Mouse (Mus musculus) liver, embryonic 14.5 days (tissue): ENCODE measurements around the gene Mettl5. TPM values are rescaled to one million over a fixed set of nuclear protein-coding genes. Genes with fewer than 3 reads are reported as not detected.

ENCODE experiments used
- ATAC-seq: fragments of 200-750 bp; cut with Nextera tagmentation; 2 replicates; pipeline ENCODE4 v1.8.0; 2017; ENCODE audit warnings: moderate number of reproducible peaks, mild to moderate bottlenecking, moderate library complexity; ENCODE audit not compliant: insufficient read depth
- DNase-seq, 3 experiments: peaks; one replicate each; pipeline ENCODE4 v3.0.0-alpha.2; 2012 to 2013; ENCODE audit warnings: low read depth in 3 of 3, low spot score in 3 of 3
- H3K27ac ChIP-seq: fragments of 300-500 bp; sonication (generic); 2 replicates; pipeline ENCODE4 v1.5.1; 2014; ENCODE audit warnings: moderate library complexity, mild to moderate bottlenecking, control low read depth, inconsistent platforms
- H3K27me3 ChIP-seq: fragments of 300-500 bp; sonication (generic); 2 replicates; pipeline ENCODE4 v1.6.1; 2014; ENCODE audit warnings: mild to moderate bottlenecking, low read length, moderate library complexity; ENCODE audit not compliant: control insufficient read depth, insufficient read depth
- H3K36me3 ChIP-seq: fragments of 300-500 bp; sonication (generic); replicated peaks from 2 replicates; pipeline ENCODE4 v1.6.1; 2014; ENCODE audit warnings: low read depth; ENCODE audit not compliant: control insufficient read depth, insufficient read depth
- H3K4me1 ChIP-seq, 2 experiments: fragments of 200-500 bp in 1 of 2; fragments of 300-500 bp in 1 of 2; sonication (generic) in 1 of 2; replicated peaks; 2 replicates each; pipeline ENCODE4 v1.6.1; 2012 to 2014; ENCODE audit warnings: antibody characterized with exemption in 1 of 2, inconsistent platforms in 1 of 2, low read length in 1 of 2; ENCODE audit not compliant: control insufficient read depth in 2 of 2, insufficient read depth in 2 of 2
- H3K4me2 ChIP-seq: fragments of 300-500 bp; sonication (generic); 2 replicates; pipeline ENCODE4 v1.6.1; 2014; ENCODE audit warnings: low read depth, mild to moderate bottlenecking, control low read depth, moderate library complexity
- H3K4me3 ChIP-seq, 2 experiments: fragments of 200-500 bp in 1 of 2; fragments of 300-500 bp in 1 of 2; sonication (generic) in 1 of 2; 2 replicates each; pipeline ENCODE4 v1.5.1; 2012 to 2014; ENCODE audit warnings: low read depth in 2 of 2, low read length in 2 of 2, mild to moderate bottlenecking in 2 of 2, control low read depth in 1 of 2, inconsistent platforms in 1 of 2, moderate library complexity in 1 of 2; ENCODE audit not compliant: insufficient read depth in 1 of 2
- H3K9ac ChIP-seq: fragments of 300-500 bp; sonication (generic); replicated peaks from 2 replicates; pipeline ENCODE4 v1.6.1; 2014; ENCODE audit warnings: mild to moderate bottlenecking, control low read depth, moderate library complexity
- H3K9me3 ChIP-seq: fragments of 300-500 bp; sonication (generic); 2 replicates; pipeline ENCODE4 v1.6.1; 2016; ENCODE audit warnings: low read length, mixed read lengths; ENCODE audit not compliant: control insufficient read depth
- CTCF ChIP-seq: IDR thresholded peaks from 2 replicates; pipeline ENCODE4 v1.5.1; 2016; ENCODE audit warnings: antibody characterized with exemption, low read depth, control low read depth
- EP300 ChIP-seq: IDR thresholded peaks from 2 replicates; pipeline ENCODE4 v1.6.1; 2016; ENCODE audit warnings: antibody characterized with exemption, low read depth
- WGBS: fragments of 180-500 bp; shearing (Covaris S2); extraction: QIAGEN DNeasy Blood & Tissue Kit; methylation state at CpG from one replicate; pipeline ENCODE4 v1.1.7; 2014; ENCODE audit not compliant: insufficient replicate concordance; 5-methylcytosine and 5-hydroxymethylcytosine counted together
- polyA plus RNA-seq, 2 experiments: library from polyadenylated mRNA; depleted of rRNA in 1 of 2; stranded (reverse) in 1 of 2; unstranded in 1 of 2; fragments of >200 nt; fragmentation: Nextera tagmentation in 1 of 2; extraction: Ambion mirVana in 1 of 2; gene quantifications; 2 replicates each; pipeline versions ENCODE4 v1.2.1 to v1.2.3; 2012 to 2014

The Mettl5 gene
- polyA plus RNA-seq, 2 experiments: 9.4 to 35.4 TPM

- DNase-seq (no peak), ATAC-seq (peak; percentile 42)
- Histone ChIP-seq H3K36me3 (peaks cover 13% of the 10 kb centered on the region), H3K4me2 (peak overlapping the region; percentile 76), H3K4me3 (peak overlapping the region; percentile 75 to 89), H3K9ac (peak overlapping the region; percentile 83), H3K9me3 (no peaks in the 10 kb centered on the region), H3K4me1 (peaks cover 22 to 38% of the 10 kb centered on the region in 2 experiments), H3K27me3 (no peaks in the 10 kb centered on the region), H3K27ac (peak overlapping the region; percentile 67)
- no peak for TF ChIP-seq EP300
- 0 out of 2 replicates have a peak, but pooled peaks have one; percentile 7 for TF ChIP-seq CTCF
- under 1% methylated on average over 56 of the region's 80 CpGs for WGBS
Observed at GRCm38 (mm10) chr2:69822361-69823128, 62.9 kb downstream of the Mettl5 start.

GRCm38 (mm10) chr2:69821711-69822110 lies 63.7 kb downstream of the Mettl5 start, which contains the start of gene Klhl23:
TSS of gene Klhl23 (plus strand) at chr2:69821944.
- Histone ChIP-seq H3K36me3 (peaks cover 13% of the 10 kb centered on the region), H3K9ac (peak within 1 kb of the TSS; percentile 83), H3K9me3 (no peaks in the 10 kb centered on the region), H3K27me3 (no peaks in the 10 kb centered on the region), H3K27ac (peak within 1 kb of the TSS; percentile 67), H3K4me3 (peak within 1 kb of the TSS; percentile 75 to 89), H3K4me1 (peaks cover 23 to 40% of the 10 kb centered on the region in 2 experiments), H3K4me2 (peak within 1 kb of the TSS; percentile 76)
- DNase-seq: no peak
- WGBS: 3% methylated on average over 8 of the region's 8 CpGs
- no peak for TF ChIP-seq CTCF
- peak; percentile 12; the same call in 1 of the 2 replicates for TF ChIP-seq EP300
- ATAC-seq: peak; percentile 41; the same call in 1 of the 2 replicates

Other genes starting within 250 kb of the Mettl5 start
- 1.6 and 1.8 TPM in 2 replicates for gene Bbs5, start 238.4 kb downstream of the Mettl5 start, polyA plus RNA-seq (2012; rRNA removed)
- gene Bbs5, start 238.4 kb downstream of the Mettl5 start, polyA plus RNA-seq (2014; fragmentation: Nextera tagmentation; extraction: Ambion mirVana): 3.2 and 3.4 TPM in 2 replicates
- 0.02 and 0.04 TPM in 2 replicates for gene Klhl41, start 215.5 kb downstream of the Mettl5 start, polyA plus RNA-seq (2012; rRNA removed)
- not detected in 2 replicates for gene Klhl41, start 215.5 kb downstream of the Mettl5 start, polyA plus RNA-seq (2014; fragmentation: Nextera tagmentation; extraction: Ambion mirVana)
- 2.1 and 3.2 TPM in 2 replicates for gene Fastkd1, start 172.1 kb downstream of the Mettl5 start, polyA plus RNA-seq (2012; rRNA removed)
- gene Fastkd1, start 172.1 kb downstream of the Mettl5 start, polyA plus RNA-seq (2014; fragmentation: Nextera tagmentation; extraction: Ambion mirVana): 3.5 and 4.6 TPM in 2 replicates
- 5.5 and 10.0 TPM in 2 replicates for gene Ppig, start 163.1 kb downstream of the Mettl5 start, polyA plus RNA-seq (2012; rRNA removed)
- gene Ppig, start 163.1 kb downstream of the Mettl5 start, polyA plus RNA-seq (2014; fragmentation: Nextera tagmentation; extraction: Ambion mirVana): 58.7 and 60.2 TPM in 2 replicates
- gene Ccdc173, start 96.0 kb downstream of the Mettl5 start, polyA plus RNA-seq (2012; rRNA removed): 0.06 and 0.18 TPM in 2 replicates
- 0.14 and 0.25 TPM in 2 replicates for gene Ccdc173, start 96.0 kb downstream of the Mettl5 start, polyA plus RNA-seq (2014; fragmentation: Nextera tagmentation; extraction: Ambion mirVana)
- 2.6 and 9.2 TPM in 2 replicates for gene Phospho2, start 96.0 kb downstream of the Mettl5 start, polyA plus RNA-seq (2012; rRNA removed)
- 14.8 and 15.1 TPM in 2 replicates for gene Phospho2, start 96.0 kb downstream of the Mettl5 start, polyA plus RNA-seq (2014; fragmentation: Nextera tagmentation; extraction: Ambion mirVana)
- gene Klhl23, start 63.7 kb downstream of the Mettl5 start, polyA plus RNA-seq (2012; rRNA removed): 8.0 and 12.0 TPM in 2 replicates
- gene Klhl23, start 63.7 kb downstream of the Mettl5 start, polyA plus RNA-seq (2014; fragmentation: Nextera tagmentation; extraction: Ambion mirVana): 15.7 and 15.9 TPM in 2 replicates
- 26.2 and 76.5 TPM in 2 replicates for gene Ssb, start 24.1 kb downstream of the Mettl5 start, polyA plus RNA-seq (2012; rRNA removed)
- gene Ssb, start 24.1 kb downstream of the Mettl5 start, polyA plus RNA-seq (2014; fragmentation: Nextera tagmentation; extraction: Ambion mirVana): 161 and 170 TPM in 2 replicates
- gene Ubr3, start 11.6 kb upstream of the Mettl5 start, polyA plus RNA-seq (2012; rRNA removed): 6.4 and 8.0 TPM in 2 replicates
- gene Ubr3, start 11.6 kb upstream of the Mettl5 start, polyA plus RNA-seq (2014; fragmentation: Nextera tagmentation; extraction: Ambion mirVana): 5.8 and 5.9 TPM in 2 replicates
- gene Myo3b, start 153.5 kb upstream of the Mettl5 start, polyA plus RNA-seq (2012; rRNA removed): not detected in 2 replicates
- gene Myo3b, start 153.5 kb upstream of the Mettl5 start, polyA plus RNA-seq (2014; fragmentation: Nextera tagmentation; extraction: Ambion mirVana): not detected in 2 replicates